Mouse (Mus musculus): ENCODE data around the gene Lpcat2b. TPM values are rescaled to one million over a fixed set of nuclear protein-coding genes. Genes with fewer than 3 reads are reported as not detected.
A peak's percentile ranks its signal among the peaks of the same experiment; 100 is the strongest.
"Not testable (repeated sequence)": the region's sequence is repeated elsewhere in the genome, so short reads cannot be mapped to it uniquely, and the experiment has no call there.

Gene Lpcat2b
- polyA plus RNA-seq (2012; fragmentation: generic; extraction: Trizol) = not detected

DNA sequence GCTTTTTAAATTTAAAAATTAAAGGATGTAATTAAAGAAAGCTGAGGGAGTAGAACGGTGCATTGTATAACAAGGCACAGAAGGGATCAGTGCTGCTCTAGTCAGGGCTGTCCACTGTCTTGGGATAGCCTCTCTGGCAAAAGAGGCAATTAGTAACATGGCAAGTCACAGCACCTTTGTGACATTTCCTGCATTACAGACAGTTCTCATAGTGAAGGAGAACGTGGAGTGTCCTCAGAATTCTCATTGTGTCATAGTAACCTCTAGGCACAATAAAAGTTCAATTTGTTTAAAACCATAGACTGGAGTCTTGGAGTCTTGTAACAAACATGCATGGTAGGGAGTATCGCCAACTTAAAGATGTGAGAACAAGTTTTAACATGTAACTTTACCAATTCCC lies at the start of gene Lpcat2b:
TSS of gene Lpcat2b (plus strand) at position 301 of the 400 bp plus-strand sequence.
- TF ChIP-seq REST (IDR thresholded peaks at IDR 0.05; ENCODE audit: insufficient read depth, insufficient read length) = no peak
- TF ChIP-seq E2F4 (IDR thresholded peaks at IDR 0.05; ENCODE audit: insufficient read depth) = no peak
- no peak for TF ChIP-seq POLR2A (IDR thresholded peaks at IDR 0.05; ENCODE audit: insufficient read length, low read depth)
- no peak for TF ChIP-seq MAX (IDR thresholded peaks at IDR 0.05; ENCODE audit: low read depth)
- TF ChIP-seq TCF3 (IDR thresholded peaks at IDR 0.05; ENCODE audit: insufficient read length, low read depth) = no peak
- TF ChIP-seq MYOG (IDR thresholded peaks at IDR 0.05; ENCODE audit: control insufficient read depth in 1 of 3, insufficient read depth in 1 of 3, insufficient read length in 2 of 3, low read depth in 2 of 3) = no peak
- TF ChIP-seq USF1 (IDR thresholded peaks at IDR 0.05; ENCODE audit: low read depth) = no peak
- no peak for TF ChIP-seq POLR2AphosphoS2 (IDR thresholded peaks at IDR 0.05; ENCODE audit: insufficient read length, low read depth)
- no peak for TF ChIP-seq MYOD1 (IDR thresholded peaks at IDR 0.05; ENCODE audit: control insufficient read depth in 1 of 3, insufficient read length in 2 of 3, low read depth in 2 of 3)
- TF ChIP-seq SRF (IDR thresholded peaks at IDR 0.05; ENCODE audit: control insufficient read depth, insufficient read length, low read depth) = no peak
- no peak for TF ChIP-seq CEBPB (IDR thresholded peaks at IDR 0.05; ENCODE audit: insufficient read depth, poor library complexity, severe bottlenecking)
- no peak for TF ChIP-seq TCF12 (IDR thresholded peaks at IDR 0.05; ENCODE audit: insufficient read depth, poor library complexity, severe bottlenecking)
- Histone ChIP-seq H3K4me3 (no peak within 1 kb of the TSS), H3K27me3 (ENCODE audit: control insufficient read depth, insufficient read depth, insufficient read length) (peaks cover 10% of the 10 kb centered on the region), H3ac (ENCODE audit: control insufficient read depth, insufficient read length) (no peak within 1 kb of the TSS), H3K4me2 (ENCODE audit: low read depth) (peak within 1 kb of the TSS; percentile 35), H3K36me3 (ENCODE audit: control insufficient read depth, insufficient read depth) (no peaks in the 10 kb centered on the region), H3K79me2 (ENCODE audit: control insufficient read depth, insufficient read depth) (no peaks in the 10 kb centered on the region)

DNA sequence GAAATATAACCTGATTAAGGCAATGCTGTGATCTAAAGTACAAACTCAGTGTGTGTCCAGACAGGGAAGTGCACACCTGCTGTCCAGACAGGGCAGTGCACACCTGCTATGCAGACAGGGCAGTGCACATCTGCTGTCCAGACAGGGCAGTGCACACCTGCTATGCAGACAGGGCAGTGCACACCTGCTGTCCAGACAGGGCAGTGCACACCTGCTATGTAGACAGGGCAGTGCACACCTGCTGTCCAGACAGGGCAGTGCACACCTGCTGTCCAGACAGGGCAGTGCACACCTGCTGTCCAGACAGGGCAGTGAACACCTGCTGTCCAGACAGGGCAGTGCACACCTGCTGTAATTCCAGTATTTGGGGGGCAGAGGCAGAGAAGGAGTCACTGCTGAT lies 44.9 kb upstream of the Lpcat2b start:
- not testable (repeated sequence) for H3K4me2 ChIP-seq (ENCODE audit: low read depth); H3ac ChIP-seq (ENCODE audit: control insufficient read depth, insufficient read length); H3K79me2 ChIP-seq (ENCODE audit: control insufficient read depth, insufficient read depth); H3K4me3 ChIP-seq; H3K36me3 ChIP-seq (ENCODE audit: control insufficient read depth, insufficient read depth); H3K27me3 ChIP-seq (ENCODE audit: control insufficient read depth, insufficient read depth, insufficient read length)
- TF ChIP-seq TCF12 (IDR thresholded peaks at IDR 0.05; ENCODE audit: insufficient read depth, poor library complexity, severe bottlenecking) (peak; percentile 17), MYOD1 (IDR thresholded peaks at IDR 0.05; ENCODE audit: control insufficient read depth in 1 of 3, insufficient read length in 2 of 3, low read depth in 2 of 3) (peak in 2 of 3 experiments; percentile 72 to 83), MYOG (IDR thresholded peaks at IDR 0.05; ENCODE audit: control insufficient read depth in 1 of 3, insufficient read depth in 1 of 3, insufficient read length in 2 of 3, low read depth in 2 of 3) (peak in 2 of 3 experiments; percentile 83 to 85), TCF3 (IDR thresholded peaks at IDR 0.05; ENCODE audit: insufficient read length, low read depth) (peak; percentile 64)

GRCm38 (mm10) chr5:107387788-107388187 lies 43.6 kb upstream of the Lpcat2b start:
- Histone ChIP-seq H3K4me2 (ENCODE audit: low read depth) (no peak overlapping the region), H3K79me2 (ENCODE audit: control insufficient read depth, insufficient read depth) (no peaks in the 10 kb centered on the region), H3ac (ENCODE audit: control insufficient read depth, insufficient read length) (no peak overlapping the region), H3K4me3 (no peak overlapping the region), H3K27me3 (ENCODE audit: control insufficient read depth, insufficient read depth, insufficient read length) (no peaks in the 10 kb centered on the region), H3K36me3 (ENCODE audit: control insufficient read depth, insufficient read depth) (no peaks in the 10 kb centered on the region)
- TF ChIP-seq TCF3 (IDR thresholded peaks at IDR 0.05; ENCODE audit: insufficient read length, low read depth) (no peak), E2F4 (IDR thresholded peaks at IDR 0.05; ENCODE audit: insufficient read depth) (no peak), MAX (IDR thresholded peaks at IDR 0.05; ENCODE audit: low read depth) (no peak), USF1 (IDR thresholded peaks at IDR 0.05; ENCODE audit: low read depth) (no peak), REST (IDR thresholded peaks at IDR 0.05; ENCODE audit: insufficient read depth, insufficient read length) (peak; percentile 38), POLR2A (IDR thresholded peaks at IDR 0.05; ENCODE audit: insufficient read length, low read depth) (no peak), SRF (IDR thresholded peaks at IDR 0.05; ENCODE audit: control insufficient read depth, insufficient read length, low read depth) (no peak), POLR2AphosphoS2 (IDR thresholded peaks at IDR 0.05; ENCODE audit: insufficient read length, low read depth) (no peak), MYOG (IDR thresholded peaks at IDR 0.05; ENCODE audit: control insufficient read depth in 1 of 3, insufficient read depth in 1 of 3, insufficient read length in 2 of 3, low read depth in 2 of 3) (peak in 1 of 3 experiments; percentile 13), TCF12 (IDR thresholded peaks at IDR 0.05; ENCODE audit: insufficient read depth, poor library complexity, severe bottlenecking) (no peak), CEBPB (IDR thresholded peaks at IDR 0.05; ENCODE audit: insufficient read depth, poor library complexity, severe bottlenecking) (0 out of 2 replicates have a peak, but pooled peaks have one; percentile 59), MYOD1 (IDR thresholded peaks at IDR 0.05; ENCODE audit: control insufficient read depth in 1 of 3, insufficient read length in 2 of 3, low read depth in 2 of 3) (peak in 2 of 3 experiments; percentile 5 to 12)

- Histone ChIP-seq H3K4me3 (no peak overlapping the region), H3ac (ENCODE audit: control insufficient read depth, insufficient read length) (no peak overlapping the region), H3K27me3 (ENCODE audit: control insufficient read depth, insufficient read depth, insufficient read length) (peaks cover 3% of the 10 kb centered on the region), H3K36me3 (ENCODE audit: control insufficient read depth, insufficient read depth) (no peaks in the 10 kb centered on the region), H3K79me2 (ENCODE audit: control insufficient read depth, insufficient read depth) (no peaks in the 10 kb centered on the region), H3K4me2 (ENCODE audit: low read depth) (no peak overlapping the region)
- no peak for TF ChIP-seq MAX (IDR thresholded peaks at IDR 0.05; ENCODE audit: low read depth)
- TF ChIP-seq POLR2AphosphoS2 (IDR thresholded peaks at IDR 0.05; ENCODE audit: insufficient read length, low read depth) = no peak
- no peak for TF ChIP-seq TCF12 (IDR thresholded peaks at IDR 0.05; ENCODE audit: insufficient read depth, poor library complexity, severe bottlenecking)
- no peak for TF ChIP-seq MYOG (IDR thresholded peaks at IDR 0.05; ENCODE audit: control insufficient read depth in 1 of 3, insufficient read depth in 1 of 3, insufficient read length in 2 of 3, low read depth in 2 of 3)
- no peak for TF ChIP-seq TCF3 (IDR thresholded peaks at IDR 0.05; ENCODE audit: insufficient read length, low read depth)
- TF ChIP-seq POLR2A (IDR thresholded peaks at IDR 0.05; ENCODE audit: insufficient read length, low read depth) = no peak
- TF ChIP-seq CEBPB (IDR thresholded peaks at IDR 0.05; ENCODE audit: insufficient read depth, poor library complexity, severe bottlenecking) = no peak
- TF ChIP-seq E2F4 (IDR thresholded peaks at IDR 0.05; ENCODE audit: insufficient read depth) = no peak
- no peak for TF ChIP-seq MYOD1 (IDR thresholded peaks at IDR 0.05; ENCODE audit: control insufficient read depth in 1 of 3, insufficient read length in 2 of 3, low read depth in 2 of 3)
- TF ChIP-seq SRF (IDR thresholded peaks at IDR 0.05; ENCODE audit: control insufficient read depth, insufficient read length, low read depth) = no peak
- no peak for TF ChIP-seq REST (IDR thresholded peaks at IDR 0.05; ENCODE audit: insufficient read depth, insufficient read length)
- no peak for TF ChIP-seq USF1 (IDR thresholded peaks at IDR 0.05; ENCODE audit: low read depth)
These were observed 42.0 kb upstream of the Lpcat2b start for GRCm38 (mm10) chr5:107389373-107389772.
